Mouse (Mus musculus) forebrain, embryonic 15.5 days (tissue): ENCODE results near the gene Tma7. TPM values are rescaled to one million over a fixed set of nuclear protein-coding genes. Genes with fewer than 3 reads are reported as not detected.

Experiments used
- ATAC-seq: fragments of 200-750 bp; cut with Nextera tagmentation; replicated peaks from 2 replicates; pipeline ENCODE4 v1.8.0; 2017; ENCODE audit warnings: mild to moderate bottlenecking, moderate TSS enrichment, moderate library complexity
- H3K27ac ChIP-seq: fragments of 300-500 bp; sonication (generic); replicated peaks from 2 replicates; pipeline ENCODE4 v1.5.1; 2015; ENCODE audit warnings: mild to moderate bottlenecking, inconsistent platforms
- H3K27me3 ChIP-seq: fragments of 300-500 bp; sonication (generic); 2 replicates; pipeline ENCODE4 v1.6.1; 2015; ENCODE audit warnings: inconsistent platforms
- H3K36me3 ChIP-seq: fragments of 300-500 bp; sonication (generic); 2 replicates; pipeline ENCODE4 v1.6.1; 2015; ENCODE audit warnings: mild to moderate bottlenecking, inconsistent platforms
- H3K4me1 ChIP-seq: fragments of 300-500 bp; sonication (generic); 2 replicates; pipeline ENCODE4 v1.6.1; 2015; ENCODE audit warnings: inconsistent platforms
- H3K4me2 ChIP-seq: fragments of 300-500 bp; sonication (generic); replicated peaks from 2 replicates; pipeline ENCODE4 v1.6.1; 2015; ENCODE audit warnings: mild to moderate bottlenecking, inconsistent platforms
- H3K4me3 ChIP-seq: fragments of 300-500 bp; sonication (generic); 2 replicates; pipeline ENCODE4 v1.5.1; 2015; ENCODE audit warnings: mild to moderate bottlenecking, inconsistent platforms
- H3K9ac ChIP-seq: fragments of 300-500 bp; sonication (generic); replicated peaks from 2 replicates; pipeline ENCODE4 v1.6.1; 2015; ENCODE audit warnings: mild to moderate bottlenecking, inconsistent platforms
- H3K9me3 ChIP-seq: fragments of 300-500 bp; sonication (generic); 2 replicates; pipeline ENCODE4 v1.6.1; 2016; ENCODE audit warnings: inconsistent platforms
- WGBS: fragments of 180-500 bp; shearing (Covaris S2); methylation state at CpG from one replicate; pipeline ENCODE4 v1.1.7; 2015; ENCODE audit warnings: mixed read lengths; 5-methylcytosine and 5-hydroxymethylcytosine counted together
- polyA plus RNA-seq: library from polyadenylated mRNA; unstranded; fragments of >200 nt; fragmentation: Nextera tagmentation; extraction: Ambion mirVana; gene quantifications from 2 replicates; pipeline ENCODE4 v1.2.1, GENCODE M21; 2015

Tma7 gene
- polyA plus RNA-seq, 1 experiment from 2014 or later: 568 TPM

- H3K4me1 ChIP-seq: peaks cover 33% of the 10 kb centered on the region
- H3K9ac ChIP-seq: no peak overlapping the region
- H3K4me3 ChIP-seq: no peak overlapping the region
- H3K4me2 ChIP-seq: no peak overlapping the region
- 91% methylated on average over 5 of the region's 5 CpGs for WGBS
- H3K36me3 ChIP-seq: peaks cover 62% of the 10 kb centered on the region
- no peaks in the 10 kb centered on the region for H3K9me3 ChIP-seq
- H3K27ac ChIP-seq: no peak overlapping the region
- H3K27me3 ChIP-seq: no peaks in the 10 kb centered on the region
- ATAC-seq: no peak
These were observed 19.6 kb upstream of the Tma7 start for GRCm38 (mm10) chr9:109101933-109102445.

DNA sequence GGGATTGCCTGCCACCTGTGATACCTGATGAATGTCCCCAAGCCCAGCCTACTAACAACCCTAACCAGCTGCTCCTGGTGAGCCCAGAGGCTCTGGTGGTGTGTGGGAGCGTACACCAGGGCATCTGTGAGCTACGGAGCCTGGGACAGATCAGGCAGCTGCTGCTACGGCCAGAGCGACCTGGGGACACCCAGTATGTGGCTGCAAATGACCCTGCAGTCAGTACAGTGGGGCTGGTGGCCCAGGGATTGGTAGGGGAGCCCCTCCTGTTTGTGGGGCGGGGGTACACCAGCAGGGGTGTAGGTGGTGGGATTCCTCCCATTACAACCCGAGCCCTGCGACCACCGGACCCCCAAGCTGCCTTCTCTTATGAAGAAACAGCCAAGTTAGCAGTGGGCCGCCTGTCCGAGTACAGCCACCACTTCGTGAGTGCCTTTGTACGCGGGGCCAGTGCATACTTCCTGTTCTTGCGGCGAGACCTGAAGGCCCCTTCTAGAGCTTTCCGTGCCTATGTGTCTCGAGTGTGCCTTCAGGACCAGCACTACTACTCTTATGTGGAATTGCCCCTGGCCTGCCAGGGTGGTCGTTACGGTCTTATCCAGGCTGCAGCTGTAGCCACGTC lies 18.0 kb upstream of the Tma7 start:
- no peak overlapping the region for H3K4me2 ChIP-seq

GRCm38 (mm10) chr9:109098969-109099368 lies 16.6 kb upstream of the Tma7 start:
- Histone ChIP-seq H3K9me3 (no peaks in the 10 kb centered on the region), H3K4me1 (peaks cover 42% of the 10 kb centered on the region), H3K4me2 (peak overlapping the region; percentile 91), H3K27me3 (no peaks in the 10 kb centered on the region), H3K9ac (0 out of 2 replicates have a peak overlapping the region, but pooled peaks have one; percentile 2), H3K36me3 (peaks cover 33% of the 10 kb centered on the region), H3K27ac (peak overlapping the region; percentile 100), H3K4me3 (peak overlapping the region; percentile 65; the same call in 1 of the 2 replicates)
- no peak for ATAC-seq
- 43% methylated on average over 4 of the region's 6 CpGs for WGBS

More for the DNA sequence above, 18.0 kb upstream of the Tma7 start:
- no peak overlapping the region for H3K27ac ChIP-seq
- peaks cover 41% of the 10 kb centered on the region for H3K4me1 ChIP-seq
- no peak overlapping the region for H3K4me3 ChIP-seq
- ATAC-seq: no peak
- peaks cover 47% of the 10 kb centered on the region for H3K36me3 ChIP-seq
- no peaks in the 10 kb centered on the region for H3K9me3 ChIP-seq
- no peak overlapping the region for H3K9ac ChIP-seq
- 92% methylated on average over 20 of the region's 20 CpGs for WGBS
- H3K27me3 ChIP-seq: no peaks in the 10 kb centered on the region

GRCm38 (mm10) chr9:109098366-109098765 lies 16.0 kb upstream of the Tma7 start:
- Histone ChIP-seq H3K4me2 (peak overlapping the region; percentile 91), H3K9ac (no peak overlapping the region), H3K4me1 (peaks cover 47% of the 10 kb centered on the region), H3K27me3 (no peaks in the 10 kb centered on the region), H3K36me3 (peaks cover 29% of the 10 kb centered on the region), H3K27ac (peak overlapping the region; percentile 100), H3K4me3 (peak overlapping the region; percentile 65; the same call in 1 of the 2 replicates), H3K9me3 (no peaks in the 10 kb centered on the region)
- no peak for ATAC-seq
- 77% methylated on average over 8 of the region's 8 CpGs for WGBS

GRCm38 (mm10) chr9:109097831-109098230 lies 15.4 kb upstream of the Tma7 start:
- WGBS: 38% methylated on average over 5 of the region's 5 CpGs
- Histone ChIP-seq H3K4me2 (peak overlapping the region; percentile 91), H3K9ac (peak overlapping the region; percentile 89), H3K4me1 (peaks cover 47% of the 10 kb centered on the region), H3K36me3 (peaks cover 25% of the 10 kb centered on the region), H3K27ac (peak overlapping the region; percentile 100), H3K27me3 (no peaks in the 10 kb centered on the region), H3K4me3 (peak overlapping the region; percentile 65), H3K9me3 (no peaks in the 10 kb centered on the region)
- 0 out of 2 replicates have a peak, but pooled peaks have one; percentile 4 for ATAC-seq

DNA sequence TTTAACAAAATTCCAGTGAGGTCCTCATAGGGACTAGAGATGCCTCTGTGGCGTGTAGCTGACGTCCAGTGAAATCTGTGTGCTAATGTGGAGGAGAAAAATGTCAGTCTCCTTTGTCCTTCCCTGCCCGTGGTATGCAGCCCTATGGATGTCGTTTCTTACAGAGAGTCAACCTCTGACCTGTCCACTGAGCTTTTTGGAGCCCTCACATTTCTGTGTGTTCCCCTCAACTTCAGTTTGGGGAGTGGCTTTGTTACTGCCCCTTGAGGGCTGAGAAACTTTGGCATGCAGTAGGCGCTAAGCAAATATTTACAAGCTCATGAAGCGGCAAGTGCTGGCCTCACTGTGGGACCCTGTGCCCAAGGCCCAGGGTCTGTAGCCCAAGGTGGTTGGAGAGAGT lies 14.9 kb upstream of the Tma7 start:
- Histone ChIP-seq H3K9me3 (no peaks in the 10 kb centered on the region), H3K4me3 (peak overlapping the region; percentile 65), H3K4me2 (peak overlapping the region; percentile 91), H3K27me3 (no peaks in the 10 kb centered on the region), H3K36me3 (peaks cover 22% of the 10 kb centered on the region), H3K27ac (peak overlapping the region; percentile 100), H3K4me1 (peaks cover 47% of the 10 kb centered on the region), H3K9ac (peak overlapping the region; percentile 89)
- ATAC-seq: no peak
- 10% methylated on average over 6 of the region's 6 CpGs for WGBS

GRCm38 (mm10) chr9:109096856-109097255 lies 14.5 kb upstream of the Tma7 start:
- ATAC-seq: 0 out of 2 replicates have a peak, but pooled peaks have one; percentile 0
- H3K9ac ChIP-seq: peak overlapping the region; percentile 89
- peak overlapping the region; percentile 65 for H3K4me3 ChIP-seq
- H3K36me3 ChIP-seq: peaks cover 19% of the 10 kb centered on the region; the same call in 1 of the 2 replicates
- no peaks in the 10 kb centered on the region for H3K9me3 ChIP-seq
- H3K4me2 ChIP-seq: peak overlapping the region; percentile 91
- peak overlapping the region; percentile 100 for H3K27ac ChIP-seq
- no peaks in the 10 kb centered on the region for H3K27me3 ChIP-seq
- peaks cover 47% of the 10 kb centered on the region for H3K4me1 ChIP-seq
- 8% methylated on average over 6 of the region's 6 CpGs for WGBS

- peaks cover 47% of the 10 kb centered on the region for H3K4me1 ChIP-seq
- no peaks in the 10 kb centered on the region for H3K9me3 ChIP-seq
- ATAC-seq: peak; percentile 12
- 2% methylated on average over 9 of the region's 9 CpGs for WGBS
- H3K9ac ChIP-seq: peak overlapping the region; percentile 89
- no peaks in the 10 kb centered on the region for H3K27me3 ChIP-seq
- peak overlapping the region; percentile 100 for H3K27ac ChIP-seq
- H3K36me3 ChIP-seq: peaks cover 20% of the 10 kb centered on the region; the same call in 1 of the 2 replicates
- peak overlapping the region; percentile 91 for H3K4me2 ChIP-seq
- peak overlapping the region; percentile 65 for H3K4me3 ChIP-seq
These were observed 13.9 kb upstream of the Tma7 start for GRCm38 (mm10) chr9:109096251-109096661.

GRCm38 (mm10) chr9:109095137-109095982 lies 13.0 kb upstream of the Tma7 start, which contains the start of gene Plxnb1:
Gene Plxnb1, plus strand, starts transcription at chr9:109095389.
- Histone ChIP-seq H3K4me3 (peak within 1 kb of the TSS; percentile 65), H3K27ac (peak within 1 kb of the TSS; percentile 100), H3K4me2 (peak within 1 kb of the TSS; percentile 91), H3K36me3 (peaks cover 17% of the 10 kb centered on the region; the same call in 1 of the 2 replicates), H3K9ac (peak within 1 kb of the TSS; percentile 89), H3K9me3 (no peaks in the 10 kb centered on the region), H3K4me1 (peaks cover 48% of the 10 kb centered on the region), H3K27me3 (no peaks in the 10 kb centered on the region)
- under 1% methylated on average over 98 of the region's 102 CpGs for WGBS
- peak; percentile 71 for ATAC-seq

DNA sequence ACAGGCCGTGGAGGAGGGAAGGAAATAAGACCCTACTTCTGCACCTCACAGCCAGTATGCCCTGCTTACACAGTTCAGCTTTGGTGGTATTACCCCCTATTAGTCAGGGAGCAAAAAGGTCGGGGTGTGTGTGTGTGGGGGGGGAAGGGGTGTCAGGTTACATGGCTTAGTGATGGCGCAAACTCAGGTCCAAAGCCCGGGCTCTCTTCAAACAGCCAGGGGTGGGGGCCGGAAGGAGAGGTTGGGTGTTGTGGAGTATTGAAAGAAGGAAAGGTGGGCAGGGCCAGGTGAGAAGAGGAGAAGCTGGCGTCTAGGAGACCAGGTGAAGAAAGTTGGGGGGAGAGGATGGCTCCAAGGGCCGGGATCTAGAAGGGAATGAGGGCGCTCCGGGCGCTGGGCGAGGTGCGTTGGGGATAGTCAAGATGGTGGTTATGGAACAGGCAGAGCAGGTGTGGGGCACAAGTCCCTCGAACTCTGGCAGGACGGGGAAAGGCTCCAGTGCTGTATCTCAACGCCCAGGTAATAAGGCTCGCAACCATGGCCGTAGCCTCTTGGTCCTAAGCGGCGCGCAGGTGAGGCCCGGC lies 12.3 kb upstream of the Tma7 start:
- Histone ChIP-seq H3K27me3 (no peaks in the 10 kb centered on the region), H3K27ac (peak overlapping the region; percentile 100), H3K4me1 (peaks cover 51% of the 10 kb centered on the region), H3K4me2 (peak overlapping the region; percentile 91), H3K36me3 (peaks cover 11% of the 10 kb centered on the region), H3K9me3 (no peaks in the 10 kb centered on the region), H3K9ac (peak overlapping the region; percentile 89), H3K4me3 (peak overlapping the region; percentile 65)
- 1% methylated on average over 21 of the region's 21 CpGs for WGBS
- peak; percentile 20; the same call in 1 of the 2 replicates for ATAC-seq

- peaks cover 45% of the 10 kb centered on the region for H3K4me1 ChIP-seq
- H3K9me3 ChIP-seq: no peaks in the 10 kb centered on the region
- H3K4me3 ChIP-seq: peak overlapping the region; percentile 65
- no peak for ATAC-seq
- peaks cover 11% of the 10 kb centered on the region for H3K36me3 ChIP-seq
- peak overlapping the region; percentile 100 for H3K27ac ChIP-seq
- peak overlapping the region; percentile 91 for H3K4me2 ChIP-seq
- WGBS: 13% methylated on average over 11 of the region's 11 CpGs
- no peaks in the 10 kb centered on the region for H3K27me3 ChIP-seq
- peak overlapping the region; percentile 89 for H3K9ac ChIP-seq
These were observed 11.6 kb upstream of the Tma7 start for GRCm38 (mm10) chr9:109093786-109094552.
